Mouse (Mus musculus) bone marrow, adult 2 months (tissue): ENCODE results near the gene Ints12.

Experiments
- CTCF ChIP-seq: fragments of 200-500 bp; IDR thresholded peaks from 2 replicates; pipeline ENCODE4 v1.5.1; 2011; ENCODE audit warnings: low read length, control low read depth; ENCODE audit not compliant: control insufficient read depth, insufficient read depth
- POLR2A ChIP-seq: fragments of 200-500 bp; IDR thresholded peaks from 2 replicates; pipeline ENCODE4 v1.6.1; 2011; ENCODE audit warnings: low read depth, mild to moderate bottlenecking, control low read depth, low read length, borderline replicate concordance; ENCODE audit not compliant: control insufficient read depth

DNA sequence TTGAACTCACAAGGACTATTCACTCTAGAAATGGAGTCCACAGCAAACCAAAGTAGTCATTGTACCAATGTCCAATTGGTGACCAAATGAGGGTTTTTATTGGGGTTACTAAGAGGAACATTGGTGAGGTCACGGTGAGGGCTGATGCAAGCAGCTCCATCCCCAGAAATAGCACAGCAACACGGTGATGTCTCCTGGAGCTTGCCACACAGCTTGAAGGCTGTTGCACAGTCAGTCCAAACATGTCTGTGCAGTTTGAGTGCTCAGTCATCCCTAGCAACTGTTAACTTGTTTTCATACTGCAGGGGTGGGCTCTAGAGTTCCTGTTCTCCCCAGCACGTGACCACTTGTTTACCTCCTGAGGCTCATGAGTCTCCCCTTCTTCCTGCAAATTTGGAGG, 12.1 kb downstream of the Ints12 start:
- TF ChIP-seq CTCF: no peak
- no peak for TF ChIP-seq POLR2A
